Mouse (Mus musculus) forebrain, embryonic 13.5 days (tissue): ENCODE data around the gene Bicral. TPM values are rescaled to one million over a fixed set of nuclear protein-coding genes. Genes with fewer than 3 reads are reported as not detected.
A peak's percentile ranks its signal among the peaks of the same experiment; 100 is the strongest.

Experiments
- ATAC-seq: fragments of 200-750 bp; cut with Nextera tagmentation; 2 replicates; pipeline ENCODE4 v1.8.0; 2017
- H3K27ac ChIP-seq: fragments of 300-500 bp; sonication (generic); 2 replicates; pipeline ENCODE4 v1.5.1; 2015; ENCODE audit warnings: inconsistent platforms, mild to moderate bottlenecking, moderate library complexity
- H3K27me3 ChIP-seq: fragments of 300-500 bp; sonication (generic); 2 replicates; pipeline ENCODE4 v1.6.1; 2015; ENCODE audit warnings: mild to moderate bottlenecking, inconsistent platforms
- H3K36me3 ChIP-seq: fragments of 300-500 bp; sonication (generic); 2 replicates; pipeline ENCODE4 v1.6.1; 2015; ENCODE audit warnings: mild to moderate bottlenecking, inconsistent platforms; ENCODE audit not compliant: poor library complexity, severe bottlenecking
- H3K4me1 ChIP-seq: fragments of 300-500 bp; sonication (generic); 2 replicates; pipeline ENCODE4 v1.6.1; 2015; ENCODE audit warnings: inconsistent platforms
- H3K4me2 ChIP-seq: fragments of 300-500 bp; sonication (generic); 2 replicates; pipeline ENCODE4 v1.6.1; 2015; ENCODE audit warnings: inconsistent platforms, mild to moderate bottlenecking, moderate library complexity
- H3K4me3 ChIP-seq: fragments of 300-500 bp; sonication (generic); 2 replicates; pipeline ENCODE4 v1.5.1; 2015; ENCODE audit warnings: mild to moderate bottlenecking, inconsistent platforms
- H3K9ac ChIP-seq: fragments of 300-500 bp; sonication (generic); 2 replicates; pipeline ENCODE4 v1.6.1; 2015; ENCODE audit warnings: mild to moderate bottlenecking, inconsistent platforms
- H3K9me3 ChIP-seq: fragments of 300-500 bp; sonication (generic); replicated peaks from 2 replicates; pipeline ENCODE4 v1.6.1; 2016; ENCODE audit warnings: inconsistent platforms
- WGBS: fragments of 180-500 bp; shearing (Covaris S2); methylation state at CpG from one replicate; pipeline ENCODE4 v1.1.7; 2015; 5-methylcytosine and 5-hydroxymethylcytosine counted together
- polyA plus RNA-seq: library from polyadenylated mRNA; unstranded; fragments of >200 nt; fragmentation: Nextera tagmentation; extraction: Ambion mirVana; gene quantifications from 2 replicates; pipeline ENCODE4 v1.2.1, GENCODE M21; 2015

The Bicral gene
- polyA plus RNA-seq, 1 experiment from 2014 or later: 5.2 TPM

DNA sequence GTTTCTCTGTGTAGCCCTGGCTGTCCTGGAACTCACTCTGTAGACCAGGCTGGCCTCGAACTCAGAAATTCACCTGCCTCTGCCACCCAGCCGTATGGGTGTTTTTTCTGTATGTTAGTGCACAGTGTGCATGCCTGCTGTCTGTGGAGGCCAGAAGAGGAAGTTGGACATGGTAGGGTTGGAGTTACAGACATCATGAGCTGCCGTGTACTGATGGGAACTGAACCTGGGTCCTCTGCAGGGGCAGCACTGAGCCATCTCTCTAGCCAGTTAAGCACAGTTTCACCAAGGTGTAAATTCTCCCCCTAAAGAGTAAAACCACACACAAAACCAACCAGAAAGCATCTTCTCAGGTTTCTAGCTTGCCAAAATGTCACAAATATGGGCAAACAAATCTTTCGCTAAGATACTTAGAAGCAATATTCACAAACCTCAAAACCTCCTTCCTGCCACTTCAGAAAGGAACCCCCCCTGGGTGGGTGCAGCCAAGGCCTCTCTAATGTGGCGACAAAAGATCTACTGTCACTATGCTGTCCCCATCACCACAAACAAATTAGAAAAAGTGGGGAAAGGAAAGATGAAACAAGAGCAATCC lies 12.0 kb upstream of the Bicral start:
- Histone ChIP-seq H3K4me3 (no peak overlapping the region), H3K9ac (no peak overlapping the region), H3K9me3 (no peaks in the 10 kb centered on the region), H3K27ac (no peak overlapping the region), H3K4me2 (no peak overlapping the region), H3K36me3 (no peaks in the 10 kb centered on the region), H3K4me1 (no peaks in the 10 kb centered on the region), H3K27me3 (no peaks in the 10 kb centered on the region)
- WGBS: 94% methylated on average over 5 of the region's 5 CpGs
- ATAC-seq: no peak

DNA sequence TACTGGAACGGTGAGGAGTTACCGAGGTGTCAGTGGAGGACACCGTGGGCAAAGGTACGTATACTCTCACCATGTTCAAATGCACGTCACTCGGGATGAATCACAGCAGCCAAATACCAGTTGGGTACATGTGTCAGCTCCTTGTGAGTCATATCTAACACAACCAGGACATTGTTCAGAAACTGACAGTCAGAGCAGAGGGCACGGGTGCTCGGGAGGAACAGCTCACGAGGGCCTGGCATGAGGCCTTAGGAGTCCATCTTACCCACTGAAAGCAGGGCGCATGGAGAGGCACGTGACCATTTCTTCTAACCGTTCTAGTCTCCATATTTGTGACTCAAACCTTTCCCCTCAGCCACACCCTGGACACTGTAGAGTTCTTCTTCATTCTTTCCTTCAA lies 8.6 kb upstream of the Bicral start:
- Histone ChIP-seq H3K4me3 (no peak overlapping the region), H3K9ac (no peak overlapping the region), H3K9me3 (no peaks in the 10 kb centered on the region), H3K27me3 (no peaks in the 10 kb centered on the region), H3K4me1 (no peaks in the 10 kb centered on the region), H3K27ac (no peak overlapping the region), H3K4me2 (no peak overlapping the region), H3K36me3 (no peaks in the 10 kb centered on the region)
- no peak for ATAC-seq
- WGBS: 91% methylated on average over 12 of the region's 12 CpGs

DNA sequence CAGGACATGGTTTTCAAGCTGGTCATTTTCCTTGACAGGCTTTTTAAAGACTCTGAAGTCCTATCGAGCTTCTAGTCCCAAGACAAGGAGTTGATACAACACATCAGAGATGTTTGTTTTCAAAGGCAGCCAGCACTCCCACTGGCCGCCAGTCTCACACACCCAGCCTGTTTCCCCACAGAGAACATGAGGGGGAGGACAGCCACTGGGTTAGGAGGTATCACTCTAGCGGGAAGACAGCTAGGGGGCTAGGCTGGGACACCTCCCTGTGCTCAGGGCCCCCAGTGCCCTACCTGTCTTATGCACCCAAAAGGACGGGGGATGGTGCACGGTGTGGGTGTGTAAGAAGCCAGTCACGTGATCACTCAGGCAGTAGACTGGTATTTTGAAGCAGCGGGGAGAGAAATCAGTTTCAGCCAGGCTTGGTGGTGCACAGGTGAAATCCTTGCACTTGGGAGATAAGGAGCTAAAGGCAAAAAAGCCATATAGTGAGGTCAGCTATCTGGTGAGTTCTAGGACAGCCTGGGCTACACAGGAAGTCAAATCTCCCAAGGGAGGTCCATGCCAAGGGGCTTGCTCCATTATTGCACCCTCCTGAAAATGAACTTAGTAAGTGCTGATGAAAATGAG lies 6.4 kb upstream of the Bicral start:
- no peak overlapping the region for H3K4me3 ChIP-seq
- H3K27ac ChIP-seq: no peak overlapping the region
- H3K9me3 ChIP-seq: no peaks in the 10 kb centered on the region
- H3K4me2 ChIP-seq: no peak overlapping the region
- 84% methylated on average over 7 of the region's 7 CpGs for WGBS
- H3K36me3 ChIP-seq: no peaks in the 10 kb centered on the region
- peaks cover 16% of the 10 kb centered on the region for H3K4me1 ChIP-seq
- no peak for ATAC-seq
- H3K27me3 ChIP-seq: no peaks in the 10 kb centered on the region
- H3K9ac ChIP-seq: no peak overlapping the region

- H3K27me3 ChIP-seq: no peaks in the 10 kb centered on the region
- H3K4me1 ChIP-seq: peaks cover 34% of the 10 kb centered on the region
- H3K9ac ChIP-seq: no peak overlapping the region
- WGBS: 44% methylated on average over 4 of the region's 4 CpGs
- no peak overlapping the region for H3K4me2 ChIP-seq
- 0 out of 2 replicates have a peak, but pooled peaks have one; percentile 26 for ATAC-seq
- H3K9me3 ChIP-seq: no peaks in the 10 kb centered on the region
- H3K4me3 ChIP-seq: no peak overlapping the region
- H3K27ac ChIP-seq: no peak overlapping the region
- H3K36me3 ChIP-seq: no peaks in the 10 kb centered on the region
Observed at GRCm38 (mm10) chr17:46860120-46860519, 1.8 kb upstream of the Bicral start.

- Histone ChIP-seq H3K27ac (peak overlapping the region; percentile 100), H3K9ac (peak overlapping the region; percentile 99), H3K36me3 (no peaks in the 10 kb centered on the region), H3K27me3 (no peaks in the 10 kb centered on the region), H3K9me3 (no peaks in the 10 kb centered on the region), H3K4me1 (peaks cover 45% of the 10 kb centered on the region), H3K4me3 (peak overlapping the region; percentile 80), H3K4me2 (peak overlapping the region; percentile 74)
- no peak for ATAC-seq
- WGBS: 19% methylated on average over 9 of the region's 9 CpGs
Observed at GRCm38 (mm10) chr17:46858749-46859444, 615 bp upstream of the Bicral start.

DNA sequence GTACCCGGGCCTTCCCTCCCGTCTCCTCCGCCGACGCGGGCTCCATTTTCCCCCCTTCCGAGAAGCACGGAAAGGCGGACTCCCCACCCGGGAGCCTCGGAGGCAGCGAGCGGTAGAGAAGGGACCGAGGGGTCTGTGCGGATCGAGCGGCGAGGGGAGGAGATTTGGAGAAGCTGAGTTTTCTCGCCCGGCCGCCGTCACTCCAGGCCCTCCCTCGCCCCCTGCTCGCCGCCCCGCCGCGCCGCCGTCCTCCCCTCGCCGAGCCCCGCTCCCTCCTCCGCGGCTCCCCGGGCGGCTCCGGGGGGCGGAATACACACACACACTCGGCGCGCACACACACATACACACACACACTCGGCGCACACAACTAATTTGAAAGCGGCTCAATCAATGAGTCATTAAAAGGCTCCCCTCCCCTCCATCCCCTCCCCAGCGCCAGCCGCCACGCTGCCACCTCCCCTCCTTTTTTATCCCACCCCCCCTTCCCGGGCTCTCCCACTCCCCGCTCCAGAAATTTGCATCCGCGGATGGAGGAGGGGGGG lies 850 bp downstream of the Bicral start:
- Histone ChIP-seq H3K4me2 (peak overlapping the region; percentile 74), H3K4me3 (peak overlapping the region; percentile 80), H3K27me3 (no peaks in the 10 kb centered on the region), H3K27ac (peak overlapping the region; percentile 100), H3K36me3 (no peaks in the 10 kb centered on the region), H3K9ac (peak overlapping the region; percentile 99), H3K4me1 (peaks cover 57% of the 10 kb centered on the region), H3K9me3 (no peaks in the 10 kb centered on the region)
- ATAC-seq: peak; percentile 81
- WGBS: 0% methylated on average over 40 of the region's 52 CpGs

DNA sequence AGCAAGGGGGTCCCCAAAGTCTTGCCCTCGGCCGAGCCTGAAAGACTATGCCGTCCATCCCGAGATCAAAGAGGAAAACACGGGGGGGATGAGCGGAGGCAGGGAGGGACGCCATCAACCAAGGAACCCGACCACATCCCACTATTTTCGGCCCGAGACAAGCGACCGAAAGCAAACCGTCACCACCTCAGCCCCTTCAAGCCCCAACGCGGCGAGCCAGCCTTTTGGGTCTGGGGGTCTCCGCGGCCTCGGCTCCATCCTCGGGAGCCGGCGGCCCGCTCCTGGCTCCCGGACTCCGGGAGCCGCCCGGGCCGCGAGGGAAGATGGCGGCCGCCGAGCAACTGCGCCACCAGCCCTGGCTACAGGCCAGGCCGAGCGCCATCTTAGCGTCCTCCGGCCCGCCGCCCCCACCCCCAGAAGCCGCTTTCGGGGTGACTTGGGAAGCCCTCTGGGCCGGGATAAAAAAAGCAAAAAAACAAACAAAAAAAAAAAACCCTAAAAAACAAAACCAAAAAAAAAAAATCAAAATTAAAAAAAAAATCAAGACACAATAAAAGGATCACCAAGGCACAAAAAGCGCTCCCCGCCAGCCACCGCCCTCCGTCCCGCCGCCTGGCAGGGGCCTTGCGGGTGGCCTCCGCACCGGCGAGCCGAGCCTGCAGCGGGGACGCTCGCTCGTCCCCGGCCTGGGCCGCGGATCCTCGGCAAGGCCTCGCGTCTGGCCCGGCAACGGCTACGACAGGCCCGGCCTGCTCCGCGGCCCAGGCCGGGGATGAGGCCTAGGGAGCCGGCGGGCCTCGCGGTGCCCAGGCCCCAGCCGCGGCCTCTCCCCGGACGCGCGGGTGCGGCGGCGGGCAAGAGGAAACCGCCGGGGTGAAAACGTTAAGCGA lies 1.6 kb downstream of the Bicral start:
- H3K9me3 ChIP-seq: no peaks in the 10 kb centered on the region
- H3K36me3 ChIP-seq: no peaks in the 10 kb centered on the region
- H3K4me2 ChIP-seq: peak overlapping the region; percentile 74
- H3K9ac ChIP-seq: peak overlapping the region; percentile 99
- H3K27me3 ChIP-seq: no peaks in the 10 kb centered on the region
- H3K4me1 ChIP-seq: peaks cover 57% of the 10 kb centered on the region
- peak overlapping the region; percentile 80 for H3K4me3 ChIP-seq
- ATAC-seq: peak; percentile 31; the same call in 1 of the 2 replicates
- WGBS: under 1% methylated on average over 73 of the region's 87 CpGs
- H3K27ac ChIP-seq: peak overlapping the region; percentile 100

DNA sequence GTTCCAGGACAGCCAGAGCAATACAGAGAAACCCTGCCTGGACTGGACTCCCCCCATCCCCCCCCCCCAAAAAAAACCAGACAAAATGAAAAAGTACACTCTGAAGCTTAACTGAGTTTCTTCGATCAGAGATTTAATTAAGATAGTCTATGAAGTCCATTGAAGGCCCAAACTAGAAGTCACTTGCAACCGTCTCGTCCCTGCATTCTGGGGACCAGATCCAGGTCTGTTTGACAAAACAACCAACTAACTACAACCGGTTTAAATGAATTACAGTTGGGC lies 2.2 kb downstream of the Bicral start:
- Histone ChIP-seq H3K9me3 (no peaks in the 10 kb centered on the region), H3K4me2 (peak overlapping the region; percentile 74), H3K27ac (peak overlapping the region; percentile 100), H3K4me3 (peak overlapping the region; percentile 80), H3K36me3 (no peaks in the 10 kb centered on the region), H3K9ac (peak overlapping the region; percentile 99), H3K27me3 (no peaks in the 10 kb centered on the region), H3K4me1 (peaks cover 53% of the 10 kb centered on the region)
- no peak for ATAC-seq
- 18% methylated on average over 4 of the region's 4 CpGs for WGBS

DNA sequence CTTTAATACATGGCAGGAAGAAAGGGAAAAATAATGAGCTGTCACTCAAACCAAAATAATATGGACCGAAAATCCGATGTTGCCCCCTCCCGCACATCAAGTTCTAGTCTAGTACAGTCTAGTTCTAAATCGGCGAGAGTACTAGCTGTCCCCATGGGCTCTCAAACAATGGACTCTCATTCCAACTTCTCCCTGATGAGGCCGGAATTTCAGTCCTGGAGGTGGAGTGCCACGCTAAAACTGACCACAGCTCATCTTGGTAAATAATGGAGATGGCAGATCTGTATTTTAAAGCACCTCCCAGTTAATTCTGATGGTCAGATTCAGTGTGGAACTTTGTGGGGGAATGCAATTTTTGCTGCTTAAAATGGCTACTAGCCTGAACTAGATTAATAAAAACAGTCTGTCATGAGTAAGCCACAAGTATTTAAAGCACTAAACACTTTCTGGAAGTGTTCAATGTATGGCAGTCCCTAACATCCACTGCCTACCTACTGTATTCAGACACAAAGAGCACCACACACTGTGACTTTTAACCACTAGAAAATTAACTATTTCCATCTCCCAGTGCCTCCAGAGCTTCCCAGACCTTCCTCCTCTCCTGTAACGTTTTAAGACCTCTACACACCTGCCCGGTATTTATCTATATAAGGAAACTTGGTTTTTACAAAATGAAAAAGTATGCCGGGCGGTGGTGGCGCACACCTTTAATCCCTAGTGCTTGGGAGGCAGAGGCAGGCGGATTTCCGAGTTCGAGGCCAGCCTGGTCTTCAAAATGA lies 2.8 kb downstream of the Bicral start:
- H3K9me3 ChIP-seq: no peaks in the 10 kb centered on the region; the same call in 1 of the 2 replicates
- peak overlapping the region; percentile 74 for H3K4me2 ChIP-seq
- H3K27ac ChIP-seq: peak overlapping the region; percentile 100
- ATAC-seq: no peak
- 62% methylated on average over 15 of the region's 15 CpGs for WGBS
- H3K4me1 ChIP-seq: peaks cover 48% of the 10 kb centered on the region
- H3K36me3 ChIP-seq: no peaks in the 10 kb centered on the region
- peak overlapping the region; percentile 80 for H3K4me3 ChIP-seq
- H3K27me3 ChIP-seq: no peaks in the 10 kb centered on the region
- peak overlapping the region; percentile 99 for H3K9ac ChIP-seq

- Histone ChIP-seq H3K36me3 (no peaks in the 10 kb centered on the region), H3K9ac (no peak overlapping the region; the same call in 1 of the 2 replicates), H3K9me3 (no peaks in the 10 kb centered on the region; the same call in 1 of the 2 replicates), H3K4me1 (peaks cover 41% of the 10 kb centered on the region), H3K4me3 (no peak overlapping the region), H3K4me2 (peak overlapping the region; percentile 74), H3K27ac (peak overlapping the region; percentile 66), H3K27me3 (no peaks in the 10 kb centered on the region)
- whole genome bisulfite sequencing: 82% methylated on average over 8 of the region's 8 CpGs
- ATAC-seq: no peak
Observed at GRCm38 (mm10) chr17:46854640-46855110, 3.6 kb downstream of the Bicral start.

- Histone ChIP-seq H3K4me1 (peaks cover 35% of the 10 kb centered on the region), H3K27ac (peak overlapping the region; percentile 40; the same call in 1 of the 2 replicates), H3K9ac (no peak overlapping the region; the same call in 1 of the 2 replicates), H3K36me3 (no peaks in the 10 kb centered on the region), H3K4me2 (no peak overlapping the region), H3K4me3 (no peak overlapping the region), H3K27me3 (no peaks in the 10 kb centered on the region), H3K9me3 (no peaks in the 10 kb centered on the region; the same call in 1 of the 2 replicates)
- 87% methylated on average over 7 of the region's 7 CpGs for WGBS
- ATAC-seq: no peak
Observed at GRCm38 (mm10) chr17:46854096-46854495, 4.2 kb downstream of the Bicral start.
